Comparison of ENCODE assay signal across 8 mouse cellular contexts in genomic region chrX:151016938-151017877, GRCm38 (mm10). TPM values are rescaled to one million over a fixed set of nuclear protein-coding genes. Genes with fewer than 3 reads are reported as not detected.
DNase-seq lines count a peak whose midpoint lies in the region; ATAC-seq and TF ChIP-seq lines count a peak whose summit lies in the region.

Gene Gnl3l (minus strand): TSS chrX:151017322.

- DNase-seq in CH12.LX (ENCODE audit: extremely low read depth) = peak; percentile 88
- peak; percentile 75 for DNase-seq in c-Kit-positive CD71-positive TER-119-negative erythroid progenitor cells, embryonic 14.5 days (ENCODE audit: low read depth)
- DNase-seq in forebrain, embryonic 11.5 days (ENCODE audit: low spot score) = peak; percentile 91
- DNase-seq in kidney, postnatal 36 days = peak; percentile 92 to 93
- DNase-seq in telencephalon, adult 2 months (ENCODE audit: low read depth, low spot score) = peak; percentile 88

- ATAC-seq in forebrain, embryonic 11.5 days (replicated peaks; ENCODE audit: low FRiP score) = peak; percentile 97
- peak; percentile 99 for ATAC-seq in heart, embryonic 16.5 days (replicated peaks; ENCODE audit: extremely low read depth, insufficient read depth, low FRiP score)
- ATAC-seq in liver, embryonic 15.5 days (ENCODE audit: insufficient read depth) = peak; percentile 97
- ATAC-seq in neural tube, embryonic 12.5 days (ENCODE audit: low FRiP score, low read depth) = peak; percentile 97

- no peak for TF ChIP-seq RAD21 in CH12.LX (IDR thresholded peaks at IDR 0.05; ENCODE audit: low read depth, low read length)

- peak; percentile 39 to 49; a peak in 3 of 4 replicates for TF ChIP-seq CTCF in CH12.LX (conservative IDR thresholded peaks at IDR 0.05 in 1 of 2, IDR thresholded peaks at IDR 0.05 in 1 of 2; ENCODE audit: low read depth in 2 of 2, low read length in 2 of 2)

- peak within 1 kb of the TSS; percentile 8; the same call in 1 of the 2 replicates for H3K27ac ChIP-seq in CH12.LX (ENCODE audit: insufficient read depth, low read depth)
- H3K27ac ChIP-seq in forebrain, embryonic 11.5 days (ENCODE audit: low read depth, low read length) = peak within 1 kb of the TSS; percentile 57
- H3K27ac ChIP-seq in heart, embryonic 16.5 days (ENCODE audit: low read length) = peak within 1 kb of the TSS; percentile 79
- peak within 1 kb of the TSS; percentile 55 for H3K27ac ChIP-seq in liver, embryonic 15.5 days (replicated peaks)
- no peak within 1 kb of the TSS for H3K27ac ChIP-seq in neural tube, embryonic 12.5 days

- peaks cover 8 to 20% of the 10 kb centered on the region in 2 experiments for H3K36me3 ChIP-seq in CH12.LX (replicated peaks in 1 of 2; ENCODE audit: control insufficient read depth in 1 of 2, insufficient read depth in 1 of 2, low read length in 1 of 2)
- H3K36me3 ChIP-seq in forebrain, embryonic 11.5 days (ENCODE audit: control insufficient read depth, insufficient read depth, low read length) = no peaks in the 10 kb centered on the region; the same call in 1 of the 2 replicates
- peaks cover 3% of the 10 kb centered on the region; the same call in 1 of the 2 replicates for H3K36me3 ChIP-seq in heart, embryonic 16.5 days (ENCODE audit: control insufficient read depth, insufficient read depth)
- no peaks in the 10 kb centered on the region; the same call in 1 of the 2 replicates for H3K36me3 ChIP-seq in liver, embryonic 15.5 days (replicated peaks)
- no peaks in the 10 kb centered on the region for H3K36me3 ChIP-seq in neural tube, embryonic 12.5 days

- H3K27me3 ChIP-seq in CH12.LX (replicated peaks) = no peaks in the 10 kb centered on the region
- H3K27me3 ChIP-seq in forebrain, embryonic 11.5 days (ENCODE audit: control insufficient read depth, insufficient read depth, low read length) = no peaks in the 10 kb centered on the region
- H3K27me3 ChIP-seq in heart, embryonic 16.5 days (ENCODE audit: control insufficient read depth, insufficient read depth, low read length) = no peaks in the 10 kb centered on the region
- no peaks in the 10 kb centered on the region; the same call in 1 of the 2 replicates for H3K27me3 ChIP-seq in liver, embryonic 15.5 days
- H3K27me3 ChIP-seq in neural tube, embryonic 12.5 days (replicated peaks) = no peaks in the 10 kb centered on the region

- peak; percentile 81 for TF ChIP-seq POLR2A in CH12.LX (IDR thresholded peaks at IDR 0.05; ENCODE audit: low read depth, low read length)

- peak within 1 kb of the TSS; percentile 58 to 80 (median 76) for H3K4me3 ChIP-seq in CH12.LX (replicated peaks in 1 of 3; ENCODE audit: low read depth in 2 of 3, low read length in 2 of 3, poor library complexity in 1 of 3)
- peak within 1 kb of the TSS; percentile 43 for H3K4me3 ChIP-seq in forebrain, embryonic 11.5 days (ENCODE audit: low read depth, low read length)
- peak within 1 kb of the TSS; percentile 65 for H3K4me3 ChIP-seq in heart, embryonic 16.5 days (ENCODE audit: low read length)
- H3K4me3 ChIP-seq in liver, embryonic 15.5 days (replicated peaks) = peak within 1 kb of the TSS; percentile 65
- peak within 1 kb of the TSS; percentile 39 for H3K4me3 ChIP-seq in neural tube, embryonic 12.5 days

- H3K9ac ChIP-seq in CH12.LX (ENCODE audit: insufficient read depth, low read depth) = peak within 1 kb of the TSS; percentile 78
- peak within 1 kb of the TSS; percentile 58 for H3K9ac ChIP-seq in forebrain, embryonic 11.5 days (ENCODE audit: low read length)
- peak within 1 kb of the TSS; percentile 62 for H3K9ac ChIP-seq in heart, embryonic 16.5 days (ENCODE audit: low read length)
- peak within 1 kb of the TSS; percentile 49 for H3K9ac ChIP-seq in liver, embryonic 15.5 days
- peak within 1 kb of the TSS; percentile 42; the same call in 1 of the 2 replicates for H3K9ac ChIP-seq in neural tube, embryonic 12.5 days

- H3K4me2 ChIP-seq in CH12.LX (ENCODE audit: insufficient read depth, low read depth, poor library complexity, severe bottlenecking) = peak within 1 kb of the TSS; percentile 73
- H3K4me2 ChIP-seq in forebrain, embryonic 11.5 days (ENCODE audit: low read depth, low read length, severe bottlenecking) = peak within 1 kb of the TSS; percentile 53
- peak within 1 kb of the TSS; percentile 71 for H3K4me2 ChIP-seq in heart, embryonic 16.5 days (ENCODE audit: low read depth, low read length)
- H3K4me2 ChIP-seq in liver, embryonic 15.5 days = peak within 1 kb of the TSS; percentile 70
- H3K4me2 ChIP-seq in neural tube, embryonic 12.5 days (replicated peaks) = peak within 1 kb of the TSS; percentile 59

- dilution Hi-C loops in CH12.LX (cut with MboI; ENCODE audit: extremely low pct_ligation_motif_present, extremely low pct_unique_long_range_greater_than_20kb, low sequenced_read_pairs) = no loop called here

- H3K4me1 ChIP-seq in CH12.LX (ENCODE audit: control insufficient read depth in 1 of 2, insufficient read depth in 2 of 2) = peaks cover 2 to 3% of the 10 kb centered on the region in 2 experiments; a peak in 2 of 4 replicates
- no peaks in the 10 kb centered on the region for H3K4me1 ChIP-seq in forebrain, embryonic 11.5 days (replicated peaks; ENCODE audit: control insufficient read depth, insufficient read depth, low read length)
- H3K4me1 ChIP-seq in heart, embryonic 16.5 days (ENCODE audit: control insufficient read depth, insufficient read depth, low read length) = peaks cover 5% of the 10 kb centered on the region; the same call in 1 of the 2 replicates
- peaks cover 18% of the 10 kb centered on the region; the same call in 1 of the 2 replicates for H3K4me1 ChIP-seq in liver, embryonic 15.5 days (replicated peaks)
- H3K4me1 ChIP-seq in neural tube, embryonic 12.5 days = no peaks in the 10 kb centered on the region

- in situ Hi-C loops in CH12.LX (cut with MboI; ENCODE audit: low pct_ligation_motif_present, low pct_unique_long_range_greater_than_20kb, low sequenced_read_pairs) = no loop called here

- no peaks in the 10 kb centered on the region for H3K9me3 ChIP-seq in CH12.LX (replicated peaks; ENCODE audit: low read length)
- H3K9me3 ChIP-seq in forebrain, embryonic 11.5 days (ENCODE audit: control insufficient read depth, low read length) = no peaks in the 10 kb centered on the region
- no peaks in the 10 kb centered on the region; the same call in 1 of the 2 replicates for H3K9me3 ChIP-seq in heart, embryonic 16.5 days (replicated peaks; ENCODE audit: control insufficient read depth, low read length)
- no peaks in the 10 kb centered on the region for H3K9me3 ChIP-seq in liver, embryonic 15.5 days (replicated peaks)
- no peaks in the 10 kb centered on the region for H3K9me3 ChIP-seq in neural tube, embryonic 12.5 days

- H3K79me2 ChIP-seq in CH12.LX (replicated peaks; ENCODE audit: control insufficient read depth, extremely low read depth, insufficient read depth, poor library complexity, severe bottlenecking) = peaks cover 14% of the 10 kb centered on the region

- 22% methylated on average over 40 of the region's 43 CpGs for WGBS in forebrain, embryonic 11.5 days
- 17% methylated on average over 41 of the region's 43 CpGs for WGBS in heart, embryonic 16.5 days
- WGBS in liver, embryonic 15.5 days (ENCODE audit: insufficient replicate concordance) = 16% methylated on average over 43 of the region's 43 CpGs
- WGBS in neural tube, embryonic 12.5 days = 22% methylated on average over 43 of the region's 43 CpGs

- no peak for TF ChIP-seq EP300 in CH12.LX (IDR thresholded peaks at IDR 0.05; ENCODE audit: low read length)

TF ChIP-seq in CH12.LX, 34 proteins besides CTCF, POLR2A, EP300 and RAD21 (continues in another document):
- TF ChIP-seq UBTF (IDR thresholded peaks at IDR 0.05; ENCODE audit: low read depth, low read length) (no peak), HCFC1 (IDR thresholded peaks at IDR 0.05; ENCODE audit: low read depth, low read length) (peak; percentile 41), ZNF384 (IDR thresholded peaks at IDR 0.05; ENCODE audit: low read depth, low read length) (0 out of 2 replicates have a peak, but pooled peaks have one; percentile 25), SIN3A (IDR thresholded peaks at IDR 0.05; ENCODE audit: low read length) (no peak), PAX5 (IDR thresholded peaks at IDR 0.05; ENCODE audit: low read length) (no peak), ETS1 (conservative IDR thresholded peaks at IDR 0.05; ENCODE audit: low read depth, low read length) (no peak), IRF4 (IDR thresholded peaks at IDR 0.05; ENCODE audit: low read depth, low read length) (peak; percentile 12; the same call in 1 of the 2 replicates), USF1 (IDR thresholded peaks at IDR 0.05; ENCODE audit: low read depth, low read length) (peak; percentile 59), MAFK (IDR thresholded peaks at IDR 0.05; ENCODE audit: insufficient replicate concordance, low read length) (no peak), MXI1 (IDR thresholded peaks at IDR 0.05; ENCODE audit: low read depth, low read length) (peak; percentile 51; the same call in 1 of the 2 replicates), CHD2 (IDR thresholded peaks at IDR 0.05; ENCODE audit: low read length) (no peak), TBP (conservative IDR thresholded peaks at IDR 0.05; ENCODE audit: low read depth, low read length) (0 out of 2 replicates have a peak, but pooled peaks have one; percentile 64), MYC (IDR thresholded peaks at IDR 0.05; ENCODE audit: low read depth, low read length) (no peak; the same call in 1 of the 2 replicates), ZKSCAN1 (IDR thresholded peaks at IDR 0.05; ENCODE audit: borderline replicate concordance, low read depth, low read length) (no peak), BHLHE40 (IDR thresholded peaks at IDR 0.05; ENCODE audit: low read depth, low read length) (peak; percentile 68), TCF12 (IDR thresholded peaks at IDR 0.05; ENCODE audit: low read depth, low read length) (peak; percentile 36; the same call in 1 of the 2 replicates), NELFE (IDR thresholded peaks at IDR 0.05; ENCODE audit: low read depth, low read length) (peak; percentile 83), ZC3H11A (IDR thresholded peaks at IDR 0.05; ENCODE audit: low read depth, low read length) (peak; percentile 10; the same call in 1 of the 2 replicates), POLR2AphosphoS2 (IDR thresholded peaks at IDR 0.05; ENCODE audit: low read depth, low read length) (no peak), JUND (conservative IDR thresholded peaks at IDR 0.05; ENCODE audit: low read depth, low read length) (no peak), MAZ (IDR thresholded peaks at IDR 0.05; ENCODE audit: low read depth, low read length) (peak; percentile 78)

RNA-seq across cellular contexts. Expression of gene Gnl3l, which starts in this region (rescaled TPM):
- 32.3 and 41.0 TPM in 2 replicates for total RNA-seq in CH12.LX (2012; rRNA removed)
- total RNA-seq in CH12.LX (2014; rRNA removed) = 63.8 and 66.2 TPM in 2 replicates
- polyA plus RNA-seq in CH12.LX (2012; ENCODE audit: insufficient read length, low read depth) = 38.4 and 39.9 TPM in 2 replicates
- 46.8 and 48.0 TPM in 2 replicates for polyA plus RNA-seq in forebrain, embryonic 11.5 days (2014; fragmentation: Nextera tagmentation; extraction: Ambion mirVana)
- polyA plus RNA-seq in heart, embryonic 16.5 days (2015; fragmentation: Nextera tagmentation; extraction: Ambion mirVana) = 19.0 and 21.4 TPM in 2 replicates
- 9.7 and 9.8 TPM in 2 replicates for polyA plus RNA-seq in liver, embryonic 15.5 days (2015; fragmentation: Nextera tagmentation; extraction: Ambion mirVana)
- 59.1 and 61.1 TPM in 2 replicates for polyA plus RNA-seq in neural tube, embryonic 12.5 days (2016; fragmentation: Nextera tagmentation; extraction: Ambion mirVana)
